Mouse (Mus musculus) liver, adult 2 months (tissue): Measurements from ENCODE around the gene A4galt. TPM values are rescaled to one million over a fixed set of nuclear protein-coding genes. Genes with fewer than 3 reads are reported as not detected.
A peak's percentile ranks its signal among the peaks of the same experiment; 100 is the strongest.

Source experiments
- DNase-seq: peaks from one replicate; pipeline ENCODE4 v3.0.0-alpha.2; 2011; ENCODE audit warnings: low read depth, low spot score; ENCODE audit errors: extremely low read depth
- H3K27ac ChIP-seq: fragments of 200-500 bp; replicated peaks from 2 replicates; pipeline ENCODE4 v1.5.1; 2012; ENCODE audit warnings: low read depth, mild to moderate bottlenecking, control low read depth, inconsistent platforms, low read length; ENCODE audit not compliant: insufficient read depth
- H3K27me3 ChIP-seq: fragments of 200-500 bp; 2 replicates; pipeline ENCODE4 v1.6.1; 2012; ENCODE audit warnings: mild to moderate bottlenecking, moderate library complexity, low read length, inconsistent platforms; ENCODE audit not compliant: control insufficient read depth, insufficient read depth
- H3K36me3 ChIP-seq: fragments of 200-500 bp; 2 replicates; pipeline ENCODE4 v1.6.1; 2012; ENCODE audit warnings: low read length, inconsistent platforms; ENCODE audit not compliant: control insufficient read depth, insufficient read depth
- H3K4me1 ChIP-seq: fragments of 200-500 bp; 2 replicates; pipeline ENCODE4 v1.6.1; 2011; ENCODE audit warnings: low read length; ENCODE audit not compliant: control insufficient read depth, insufficient read depth
- H3K4me3 ChIP-seq: fragments of 200-500 bp; 2 replicates; pipeline ENCODE4 v1.5.1; 2011; ENCODE audit warnings: low read depth, mild to moderate bottlenecking, control low read depth, low read length, moderate library complexity; ENCODE audit not compliant: insufficient read depth
- H3K79me2 ChIP-seq: fragments of 200-500 bp; 2 replicates; pipeline ENCODE4 v1.6.1; 2012; ENCODE audit warnings: inconsistent platforms, mild to moderate bottlenecking, low read length, moderate library complexity; ENCODE audit not compliant: control insufficient read depth, insufficient read depth
- H3K9ac ChIP-seq: fragments of 200-500 bp; 2 replicates; pipeline ENCODE4 v1.6.1; 2012; ENCODE audit warnings: low read depth, mild to moderate bottlenecking, control low read depth, inconsistent platforms, low read length
- CTCF ChIP-seq: fragments of 200-500 bp; IDR thresholded peaks from 2 replicates; pipeline ENCODE4 v1.5.1; 2011; ENCODE audit warnings: low read depth, low read length, control low read depth
- POLR2A ChIP-seq: fragments of 200-500 bp; IDR thresholded peaks from 2 replicates; pipeline ENCODE4 v1.6.1; 2011; ENCODE audit warnings: low read length, control low read depth; ENCODE audit not compliant: insufficient read depth; ENCODE audit errors: extremely low read depth
- WGBS: fragments of 180-500 bp; shearing (Covaris S2); methylation state at CpG from one replicate; pipeline ENCODE4 v1.1.7; 2018; 5-methylcytosine and 5-hydroxymethylcytosine counted together
- polyA plus RNA-seq: library from polyadenylated mRNA; depleted of rRNA; stranded (reverse); fragments of >200 nt; gene quantifications from 2 replicates; pipeline ENCODE4 v1.2.3, GENCODE M21; 2012; rRNA removed
- total RNA-seq: library from RNA; depleted of rRNA; stranded (reverse); fragments of >200 nt; gene quantifications from 2 replicates; pipeline ENCODE4 v1.2.3, GENCODE M21; 2014; rRNA removed

The A4galt gene
- total RNA-seq (0.28 and 0.54 TPM in 2 replicates), polyA plus RNA-seq (0.46 and 0.54 TPM in 2 replicates)

GRCm38 (mm10) chr15:83251176-83252004, at the start of gene A4galt:
A4galt (minus strand) TSS chr15:83251774.
- Histone ChIP-seq H3K9ac (peak within 1 kb of the TSS; percentile 20), H3K36me3 (no peaks in the 10 kb centered on the region), H3K4me1 (no peaks in the 10 kb centered on the region), H3K27me3 (peaks cover 8% of the 10 kb centered on the region; the same call in 1 of the 2 replicates), H3K4me3 (peak within 1 kb of the TSS; percentile 38), H3K79me2 (no peaks in the 10 kb centered on the region), H3K27ac (no peak within 1 kb of the TSS)
- WGBS: 2% methylated on average over 66 of the region's 66 CpGs
- TF ChIP-seq POLR2A (no peak), CTCF (no peak)
- no peak for DNase-seq

- 69% methylated on average over 10 of the region's 10 CpGs for WGBS
- H3K4me1 ChIP-seq: peaks cover 4% of the 10 kb centered on the region
- H3K27me3 ChIP-seq: no peaks in the 10 kb centered on the region
- TF ChIP-seq POLR2A (no peak), CTCF (no peak)
- no peaks in the 10 kb centered on the region for H3K79me2 ChIP-seq
- H3K9ac ChIP-seq: no peak overlapping the region
- no peak overlapping the region for H3K27ac ChIP-seq
- no peak overlapping the region for H3K4me3 ChIP-seq
- DNase-seq: no peak
- H3K36me3 ChIP-seq: no peaks in the 10 kb centered on the region
These were observed 48.5 kb upstream of the A4galt start for GRCm38 (mm10) chr15:83299916-83300582.

DNA sequence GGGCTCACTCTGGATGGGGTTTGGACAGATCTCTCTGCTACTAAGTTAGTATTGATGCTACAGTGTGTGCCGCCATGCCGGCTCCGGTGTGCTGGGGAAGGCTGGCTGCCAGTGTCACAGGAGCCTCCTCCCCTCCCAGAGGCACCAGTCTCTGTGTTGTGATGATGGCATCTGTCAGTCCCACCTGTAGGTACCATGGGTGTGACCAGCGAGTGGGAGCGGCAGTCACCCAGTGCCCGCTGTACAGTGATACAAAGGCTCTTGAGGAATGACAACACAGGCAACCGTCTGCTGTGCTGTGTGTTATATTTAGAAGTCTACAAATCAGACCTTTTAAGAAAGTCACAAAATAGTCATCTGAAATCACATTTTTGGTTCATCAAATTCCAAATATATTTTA, 47.9 kb upstream of the A4galt start:
- Histone ChIP-seq H3K4me1 (no peaks in the 10 kb centered on the region; the same call in none of the 2 replicates), H3K27ac (no peak overlapping the region), H3K36me3 (no peaks in the 10 kb centered on the region), H3K79me2 (no peaks in the 10 kb centered on the region), H3K4me3 (no peak overlapping the region), H3K27me3 (no peaks in the 10 kb centered on the region), H3K9ac (no peak overlapping the region)
- no peak for DNase-seq
- 97% methylated on average over 7 of the region's 7 CpGs for WGBS
- TF ChIP-seq POLR2A (no peak), CTCF (no peak)

DNA sequence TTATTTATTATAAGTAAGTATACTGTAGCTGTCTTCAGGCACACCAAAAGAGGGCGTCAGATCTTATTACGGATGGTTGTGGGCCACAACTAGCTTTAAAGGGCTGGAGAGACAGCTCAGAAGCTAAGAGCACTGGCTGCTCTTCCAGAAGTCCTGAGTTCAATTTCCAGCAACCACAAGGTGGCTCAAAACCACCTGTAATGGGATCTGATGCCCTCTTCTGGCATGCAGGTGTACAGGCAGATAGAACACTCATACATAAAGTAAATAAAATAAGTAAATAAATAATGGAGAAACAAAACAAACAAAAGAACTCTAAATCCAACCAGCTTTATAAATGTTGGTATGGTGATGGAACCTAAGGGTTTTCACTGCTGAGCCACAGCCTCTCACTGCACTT, 47.2 kb upstream of the A4galt start:
- Histone ChIP-seq H3K9ac (no peak overlapping the region), H3K27ac (no peak overlapping the region)
- 96% methylated on average over 2 of the region's 2 CpGs for WGBS

GRCm38 (mm10) chr15:83298313-83298712, 46.7 kb upstream of the A4galt start:
- TF ChIP-seq POLR2A (no peak), CTCF (no peak; the same call in 1 of the 2 replicates)
- H3K4me3 ChIP-seq: no peak overlapping the region
- H3K36me3 ChIP-seq: no peaks in the 10 kb centered on the region
- no peaks in the 10 kb centered on the region for H3K27me3 ChIP-seq
- 98% methylated on average over 8 of the region's 8 CpGs for WGBS
- H3K79me2 ChIP-seq: no peaks in the 10 kb centered on the region
- no peaks in the 10 kb centered on the region; the same call in 1 of the 2 replicates for H3K4me1 ChIP-seq
- DNase-seq: no peak
- no peak overlapping the region for H3K27ac ChIP-seq
- H3K9ac ChIP-seq: no peak overlapping the region

More for the DNA sequence above, 47.2 kb upstream of the A4galt start:
- Histone ChIP-seq H3K79me2 (no peaks in the 10 kb centered on the region), H3K4me3 (no peak overlapping the region), H3K4me1 (no peaks in the 10 kb centered on the region; the same call in none of the 2 replicates), H3K27me3 (no peaks in the 10 kb centered on the region), H3K36me3 (no peaks in the 10 kb centered on the region)
- TF ChIP-seq POLR2A (no peak), CTCF (no peak)
- no peak for DNase-seq
